Mouse (Mus musculus) MEL (cell line): ENCODE data around the gene Mrpl43. TPM values are rescaled to one million over a fixed set of nuclear protein-coding genes. Genes with fewer than 3 reads are reported as not detected.

Experiments used
- DNase-seq: peaks from one replicate; pipeline ENCODE4 v3.0.0; 2011; ENCODE audit warnings: low read depth, low spot score
- H3K27ac ChIP-seq: 2 replicates; pipeline ENCODE4 v1.5.1; 2012; ENCODE audit warnings: low read depth, mild to moderate bottlenecking, control low read depth, low read length, moderate library complexity; ENCODE audit not compliant: control insufficient read depth
- H3K27me3 ChIP-seq, 2 experiments: fragments of 150-350 bp in 1 of 2; sonication (generic) in 1 of 2; 2 replicates each; pipeline ENCODE4 v1.6.1; 2012; ENCODE audit warnings: low read length in 2 of 2, mild to moderate bottlenecking in 2 of 2, improper control_type of control experiment in 1 of 2, moderate library complexity in 1 of 2; ENCODE audit not compliant: insufficient read depth in 2 of 2, control insufficient read depth in 1 of 2
- H3K36me3 ChIP-seq, 2 experiments: 2 replicates each; pipeline ENCODE4 v1.6.1; 2012 to 2014; ENCODE audit warnings: low read length in 2 of 2, improper control_type of control experiment in 1 of 2, inconsistent platforms in 1 of 2, mild to moderate bottlenecking in 1 of 2; ENCODE audit not compliant: insufficient read depth in 2 of 2, control insufficient read depth in 1 of 2
- H3K4me1 ChIP-seq, 2 experiments: fragments of 150-350 bp in 1 of 2; sonication (generic) in 1 of 2; 2 replicates each; pipeline ENCODE4 v1.6.1; 2012; ENCODE audit warnings: low read length in 2 of 2, improper control_type of control experiment in 1 of 2, mild to moderate bottlenecking in 1 of 2; ENCODE audit not compliant: insufficient read depth in 2 of 2, control insufficient read depth in 1 of 2
- H3K4me3 ChIP-seq, 2 experiments: fragments of 150-350 bp in 1 of 2; sonication (generic) in 1 of 2; 2 replicates each; pipeline ENCODE4 v1.5.1; 2012; ENCODE audit warnings: low read depth in 2 of 2, low read length in 2 of 2, mild to moderate bottlenecking in 2 of 2, moderate library complexity in 2 of 2, control low read depth in 1 of 2, improper control_type of control experiment in 1 of 2; ENCODE audit not compliant: control insufficient read depth in 1 of 2, insufficient read depth in 1 of 2
- H3K79me2 ChIP-seq: 2 replicates; pipeline ENCODE4 v1.6.1; 2012; ENCODE audit warnings: mild to moderate bottlenecking, low read length, moderate library complexity; ENCODE audit not compliant: control insufficient read depth, poor library complexity, insufficient read depth
- H3K9ac ChIP-seq: 2 replicates; pipeline ENCODE4 v1.6.1; 2012; ENCODE audit warnings: low read depth, mild to moderate bottlenecking, control low read depth, low read length, moderate library complexity; ENCODE audit not compliant: control insufficient read depth, poor library complexity, severe bottlenecking
- H3K9me3 ChIP-seq: fragments of 150-350 bp; sonication (generic); replicated peaks from 2 replicates; pipeline ENCODE4 v1.6.1; 2012; ENCODE audit warnings: mild to moderate bottlenecking, low read length, improper control_type of control experiment, moderate library complexity; ENCODE audit not compliant: insufficient read depth
- BHLHE40 ChIP-seq: IDR thresholded peaks from 2 replicates; pipeline ENCODE4 v1.6.1; 2012; ENCODE audit warnings: low read depth, mild to moderate bottlenecking, inconsistent platforms, low read length, improper control_type of control experiment, borderline replicate concordance
- CHD1 ChIP-seq: IDR thresholded peaks from 2 replicates; pipeline ENCODE4 v1.6.1; 2012; ENCODE audit warnings: low read depth, mild to moderate bottlenecking, inconsistent platforms, low read length, improper control_type of control experiment
- CHD2 ChIP-seq: IDR thresholded peaks from 2 replicates; pipeline ENCODE4 v1.6.1; 2011; ENCODE audit warnings: low read length, improper control_type of control experiment
- CTCF ChIP-seq, 3 experiments: IDR thresholded peaks in 2 of 3; conservative IDR thresholded peaks in 1 of 3; 2 replicates each; pipeline ENCODE4 v1.5.1; 2011 to 2012; ENCODE audit warnings: low read length in 3 of 3, low read depth in 2 of 3, mild to moderate bottlenecking in 2 of 3, improper control_type of control experiment in 1 of 3, inconsistent platforms in 1 of 3, mixed read lengths in 1 of 3, moderate library complexity in 1 of 3; ENCODE audit not compliant: control insufficient read depth in 1 of 3, insufficient read depth in 1 of 3, poor library complexity in 1 of 3, severe bottlenecking in 1 of 3
- E2F4 ChIP-seq: IDR thresholded peaks from 2 replicates; pipeline ENCODE4 v1.6.1; 2011; ENCODE audit warnings: low read depth, low read length, improper control_type of control experiment, borderline replicate concordance
- ELF1 ChIP-seq: IDR thresholded peaks from 2 replicates; pipeline ENCODE4 v1.6.1; 2014; ENCODE audit warnings: low read depth, mild to moderate bottlenecking, inconsistent platforms, low read length, improper control_type of control experiment, moderate library complexity
- EP300 ChIP-seq, 2 experiments: IDR thresholded peaks; 2 replicates each; pipeline ENCODE4 v1.6.1; 2011; ENCODE audit warnings: improper control_type of control experiment in 2 of 2, low read length in 2 of 2, low read depth in 1 of 2, mild to moderate bottlenecking in 1 of 2
- ETS1 ChIP-seq: IDR thresholded peaks from 2 replicates; pipeline ENCODE4 v1.6.1; 2012; ENCODE audit warnings: low read depth, mild to moderate bottlenecking, inconsistent platforms, low read length, improper control_type of control experiment, moderate library complexity
- GABPA ChIP-seq: IDR thresholded peaks from 2 replicates; pipeline ENCODE4 v1.6.1; 2012; ENCODE audit warnings: low read depth, mild to moderate bottlenecking, inconsistent platforms, low read length, improper control_type of control experiment, moderate library complexity
- GATA1 ChIP-seq: IDR thresholded peaks from 2 replicates; pipeline ENCODE4 v1.6.1; 2011; ENCODE audit warnings: low read depth, low read length, improper control_type of control experiment
- HCFC1 ChIP-seq: IDR thresholded peaks from 2 replicates; pipeline ENCODE4 v1.6.1; 2012; ENCODE audit warnings: low read depth, mild to moderate bottlenecking, inconsistent platforms, low read length, improper control_type of control experiment, moderate library complexity
- JUND ChIP-seq: IDR thresholded peaks from 2 replicates; pipeline ENCODE4 v1.6.1; 2011; ENCODE audit warnings: low read depth, mild to moderate bottlenecking, improper control_type of control experiment, low read length
- MAFK ChIP-seq: IDR thresholded peaks from 2 replicates; pipeline ENCODE4 v1.6.1; 2011; ENCODE audit warnings: low read depth, mild to moderate bottlenecking, low read length, improper control_type of control experiment, borderline replicate concordance
- MAX ChIP-seq: IDR thresholded peaks from 2 replicates; pipeline ENCODE4 v1.6.1; 2011; ENCODE audit warnings: low read length, improper control_type of control experiment
- MAZ ChIP-seq: IDR thresholded peaks from 2 replicates; pipeline ENCODE4 v1.6.1; 2012; ENCODE audit warnings: low read depth, mild to moderate bottlenecking, inconsistent platforms, low read length, improper control_type of control experiment
- MEF2A ChIP-seq: IDR thresholded peaks from 2 replicates; pipeline ENCODE4 v1.6.1; 2014; ENCODE audit warnings: low read depth, mild to moderate bottlenecking, inconsistent platforms, low read length, improper control_type of control experiment; ENCODE audit not compliant: poor library complexity, insufficient replicate concordance, severe bottlenecking; ENCODE audit errors: extremely low read depth
- MXI1 ChIP-seq: IDR thresholded peaks from 2 replicates; pipeline ENCODE4 v1.6.1; 2011; ENCODE audit warnings: mild to moderate bottlenecking, low read depth, low read length, improper control_type of control experiment
- MYB ChIP-seq: IDR thresholded peaks from 2 replicates; pipeline ENCODE4 v1.6.1; 2011; ENCODE audit warnings: mild to moderate bottlenecking, low read depth, low read length, improper control_type of control experiment
- MYC ChIP-seq: IDR thresholded peaks from 2 replicates; pipeline ENCODE4 v1.6.1; 2011; ENCODE audit warnings: low read depth, mild to moderate bottlenecking, low read length, improper control_type of control experiment, moderate library complexity
- NELFE ChIP-seq: IDR thresholded peaks from 2 replicates; pipeline ENCODE4 v1.6.1; 2011; ENCODE audit warnings: low read depth, low read length, improper control_type of control experiment
- NRF1 ChIP-seq: IDR thresholded peaks from 2 replicates; pipeline ENCODE4 v1.6.1; 2014; ENCODE audit warnings: low read depth, mild to moderate bottlenecking, inconsistent platforms, low read length, improper control_type of control experiment, moderate library complexity; ENCODE audit not compliant: poor library complexity, insufficient read depth, severe bottlenecking
- POLR2A ChIP-seq, 2 experiments: IDR thresholded peaks; 2 replicates each; pipeline ENCODE4 v1.6.1; 2011 to 2012; ENCODE audit warnings: low read length in 2 of 2, mild to moderate bottlenecking in 2 of 2, control low read depth in 1 of 2, improper control_type of control experiment in 1 of 2, low read depth in 1 of 2, moderate library complexity in 1 of 2; ENCODE audit not compliant: control insufficient read depth in 1 of 2, insufficient read depth in 1 of 2, poor library complexity in 1 of 2
- POLR2AphosphoS2 ChIP-seq: IDR thresholded peaks from 2 replicates; pipeline ENCODE4 v1.6.1; 2011; ENCODE audit warnings: low read length, improper control_type of control experiment
- RAD21 ChIP-seq: IDR thresholded peaks from 2 replicates; pipeline ENCODE4 v1.6.1; 2011; ENCODE audit warnings: mild to moderate bottlenecking, low read depth, low read length, improper control_type of control experiment
- RCOR1 ChIP-seq: IDR thresholded peaks from 2 replicates; pipeline ENCODE4 v1.6.1; 2012; ENCODE audit warnings: low read depth, mild to moderate bottlenecking, inconsistent platforms, low read length, improper control_type of control experiment
- SIN3A ChIP-seq: IDR thresholded peaks from 2 replicates; pipeline ENCODE4 v1.6.1; 2012; ENCODE audit warnings: low read length, improper control_type of control experiment, inconsistent platforms
- SMC3 ChIP-seq: IDR thresholded peaks from 2 replicates; pipeline ENCODE4 v1.6.1; 2011; ENCODE audit warnings: low read depth, low read length, improper control_type of control experiment
- TAL1 ChIP-seq: IDR thresholded peaks from 2 replicates; pipeline ENCODE4 v1.6.1; 2012; ENCODE audit warnings: mild to moderate bottlenecking, inconsistent platforms, low read length, moderate library complexity, mixed read lengths
- TBP ChIP-seq: IDR thresholded peaks from 2 replicates; pipeline ENCODE4 v1.8.0; 2011; ENCODE audit warnings: low read depth, low read length, improper control_type of control experiment
- TCF12 ChIP-seq: IDR thresholded peaks from 2 replicates; pipeline ENCODE4 v1.6.1; 2014; ENCODE audit warnings: low read depth, mild to moderate bottlenecking, inconsistent platforms, low read length, improper control_type of control experiment, moderate library complexity
- UBTF ChIP-seq: IDR thresholded peaks from 2 replicates; pipeline ENCODE4 v1.6.1; 2012; ENCODE audit warnings: low read depth, mild to moderate bottlenecking, inconsistent platforms, low read length, improper control_type of control experiment, moderate library complexity, borderline replicate concordance; ENCODE audit not compliant: insufficient read depth
- USF2 ChIP-seq, 2 experiments: IDR thresholded peaks; 2 replicates each; pipeline ENCODE4 v1.6.1; 2011 to 2012; ENCODE audit warnings: improper control_type of control experiment in 2 of 2, low read length in 2 of 2, borderline replicate concordance in 1 of 2, inconsistent platforms in 1 of 2, low read depth in 1 of 2, mild to moderate bottlenecking in 1 of 2; ENCODE audit not compliant: insufficient read depth in 1 of 2
- ZC3H11A ChIP-seq: IDR thresholded peaks from 2 replicates; pipeline ENCODE4 v1.6.1; 2012; ENCODE audit warnings: low read depth, mild to moderate bottlenecking, inconsistent platforms, low read length, improper control_type of control experiment
- ZKSCAN1 ChIP-seq: IDR thresholded peaks from 2 replicates; pipeline ENCODE4 v1.6.1; 2012; ENCODE audit warnings: low read depth, mild to moderate bottlenecking, inconsistent platforms, low read length, improper control_type of control experiment, moderate library complexity
- ZNF384 ChIP-seq: IDR thresholded peaks from 2 replicates; pipeline ENCODE4 v1.6.1; 2012; ENCODE audit warnings: low read depth, mild to moderate bottlenecking, inconsistent platforms, low read length, improper control_type of control experiment
- polyA plus RNA-seq, 2 experiments: library from polyadenylated mRNA; stranded (reverse) in 1 of 2; unstranded in 1 of 2; fragments of >175 nt in 1 of 2; fragments of >200 nt in 1 of 2; gene quantifications; 2 replicates each; pipeline versions ENCODE4 v1.2.1 to v1.2.4; 2012; ENCODE audit warnings: low replicate concordance in 2 of 2, low read depth in 1 of 2; ENCODE audit not compliant: insufficient read length in 2 of 2, insufficient read depth in 1 of 2, missing spikeins in 1 of 2
- total RNA-seq: library from RNA; depleted of rRNA; stranded (reverse); fragments of 300-350 nt; gene quantifications from 2 replicates; pipeline ENCODE4 v1.2.3, GENCODE M21; 2012

The Mrpl43 gene
- total and polyA plus RNA-seq, 3 experiments = 136 to 145 TPM; not detected in 1

GRCm38 (mm10) chr19:45032570-45033332, 26.5 kb upstream of the Mrpl43 start:
- Histone ChIP-seq H3K9ac (peak overlapping the region; percentile 54), H3K27ac (peak overlapping the region; percentile 40), H3K79me2 (no peaks in the 10 kb centered on the region), H3K4me3 (peak overlapping the region in 1 of 2 experiments; percentile 33; a peak in 1 of 4 replicates), H3K27me3 (no peaks in the 10 kb centered on the region), H3K9me3 (no peaks in the 10 kb centered on the region), H3K4me1 (peaks cover 8 to 22% of the 10 kb centered on the region in 2 experiments), H3K36me3 (peaks cover 0 to 10% of the 10 kb centered on the region in 2 experiments; a peak in 2 of 4 replicates)
- peak; percentile 96 for DNase-seq
- no peak for TF ChIP-seq MEF2A
- no peak for TF ChIP-seq MYC
- TF ChIP-seq MAZ = peak; percentile 82
- TF ChIP-seq SIN3A = no peak; the same call in 1 of the 2 replicates
- no peak for TF ChIP-seq ZC3H11A
- TF ChIP-seq MAFK = no peak
- peak; percentile 56; the same call in 1 of the 2 replicates for TF ChIP-seq HCFC1
- TF ChIP-seq CHD2 = no peak
- no peak for TF ChIP-seq TCF12
- TF ChIP-seq NELFE = no peak
- TF ChIP-seq TAL1 = no peak
- 0 out of 2 replicates have a peak, but pooled peaks have one; percentile 16 for TF ChIP-seq BHLHE40
- TF ChIP-seq CTCF (IDR thresholded peaks at IDR 0.05 in 2 of 3, conservative IDR thresholded peaks at IDR 0.05 in 1 of 3; ENCODE audit: control insufficient read depth in 1 of 3, insufficient read depth in 1 of 3, low read depth in 2 of 3, low read length in 3 of 3, poor library complexity in 1 of 3, severe bottlenecking in 1 of 3) = peak; percentile 36 to 83 (median 68)
- TF ChIP-seq ZNF384 = no peak
- 0 out of 2 replicates have a peak, but pooled peaks have one; percentile 47 for TF ChIP-seq MYB
- TF ChIP-seq TBP = peak; percentile 51; the same call in 1 of the 2 replicates
- TF ChIP-seq RAD21 = peak; percentile 12
- no peak for TF ChIP-seq E2F4
- peak; percentile 56 for TF ChIP-seq ELF1
- peak; percentile 55; the same call in 1 of the 2 replicates for TF ChIP-seq RCOR1
- TF ChIP-seq GATA1 = no peak
- TF ChIP-seq EP300 (IDR thresholded peaks at IDR 0.05; ENCODE audit: low read depth in 1 of 2, low read length in 2 of 2) = peak; percentile 45 to 64
- no peak for TF ChIP-seq POLR2AphosphoS2
- no peak for TF ChIP-seq POLR2A (IDR thresholded peaks at IDR 0.05; ENCODE audit: control insufficient read depth in 1 of 2, insufficient read depth in 1 of 2, low read depth in 1 of 2, low read length in 2 of 2, poor library complexity in 1 of 2)
- TF ChIP-seq GABPA = no peak
- TF ChIP-seq NRF1 = no peak
- no peak; the same call in none of the 2 replicates for TF ChIP-seq MXI1
- no peak for TF ChIP-seq UBTF
- TF ChIP-seq SMC3 = peak; percentile 32; the same call in 1 of the 2 replicates
- no peak for TF ChIP-seq CHD1
- TF ChIP-seq ETS1 = peak; percentile 53; the same call in 1 of the 2 replicates
- TF ChIP-seq JUND = no peak
- TF ChIP-seq USF2 (IDR thresholded peaks at IDR 0.05; ENCODE audit: borderline replicate concordance in 1 of 2, insufficient read depth in 1 of 2, low read depth in 1 of 2, low read length in 2 of 2) = no peak
- no peak for TF ChIP-seq ZKSCAN1
- TF ChIP-seq MAX = peak; percentile 52; the same call in 1 of the 2 replicates
